Mouse (Mus musculus) E14TG2a.4 (cell line): ENCODE results near the gene Nrsn1.
A peak's percentile ranks its signal among the peaks of the same experiment; 100 is the strongest.
"Not testable (repeated sequence)": the region's sequence is repeated elsewhere in the genome, so short reads cannot be mapped to it uniquely, and the experiment has no call there.

Experiments
- H3K27me3 ChIP-seq: 2 replicates; pipeline ENCODE4 v1.6.1; 2014; ENCODE audit warnings: low read length, control low read depth; ENCODE audit not compliant: insufficient read depth
- H3K36me3 ChIP-seq: 2 replicates; pipeline ENCODE4 v1.6.1; 2014; ENCODE audit warnings: low read length, control low read depth; ENCODE audit not compliant: insufficient read depth
- H3K4me1 ChIP-seq: replicated peaks from 2 replicates; pipeline ENCODE4 v1.6.1; 2014; ENCODE audit warnings: low read depth, low read length, control low read depth
- H3K4me3 ChIP-seq: replicated peaks from 2 replicates; pipeline ENCODE4 v1.5.1; 2014; ENCODE audit warnings: mild to moderate bottlenecking, low read length
- H3K9me3 ChIP-seq: 2 replicates; pipeline ENCODE4 v1.6.1; 2014; ENCODE audit warnings: low read length, control low read depth
- CTCF ChIP-seq: conservative IDR thresholded peaks from 2 replicates; pipeline ENCODE4 v1.5.1; 2014; ENCODE audit warnings: low read length
- NANOG ChIP-seq: IDR thresholded peaks from 2 replicates; pipeline ENCODE4 v1.6.1; 2014; ENCODE audit warnings: borderline replicate concordance, low read length, mixed read lengths
- POU5F1 ChIP-seq: IDR thresholded peaks from 2 replicates; pipeline ENCODE4 v1.6.1; 2014; ENCODE audit warnings: low read length, borderline replicate concordance

The Nrsn1 gene

DNA sequence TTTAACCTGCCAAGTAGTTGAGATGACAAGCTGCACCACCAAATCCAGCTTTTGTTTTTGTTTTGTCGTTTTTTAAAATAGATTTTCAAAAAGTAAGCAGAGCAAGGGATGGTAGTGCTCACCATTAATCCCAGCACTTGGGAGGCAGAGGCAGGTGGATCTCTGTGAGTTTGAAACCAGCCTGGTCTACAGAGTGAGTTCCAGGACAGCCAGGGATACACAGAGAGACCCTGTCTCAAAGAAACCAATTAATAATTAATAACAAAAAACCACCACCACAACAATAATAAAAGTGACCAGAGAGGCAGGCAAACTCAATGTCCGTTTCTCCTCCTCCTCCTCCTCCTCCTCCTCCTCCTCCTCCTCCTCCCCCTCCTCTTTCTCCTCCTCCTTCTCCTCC is at the start of gene Nrsn1:
Gene Nrsn1 (minus strand): TSS at position 101 of the 400 bp plus-strand sequence.
- H3K36me3 ChIP-seq, H3K27me3 ChIP-seq: not testable (repeated sequence)
- Histone ChIP-seq H3K4me3 (peak within 1 kb of the TSS; percentile 71), H3K4me1 (peaks cover 15% of the 10 kb centered on the region; the same call in 1 of the 2 replicates), H3K9me3 (peaks cover 14% of the 10 kb centered on the region)

DNA sequence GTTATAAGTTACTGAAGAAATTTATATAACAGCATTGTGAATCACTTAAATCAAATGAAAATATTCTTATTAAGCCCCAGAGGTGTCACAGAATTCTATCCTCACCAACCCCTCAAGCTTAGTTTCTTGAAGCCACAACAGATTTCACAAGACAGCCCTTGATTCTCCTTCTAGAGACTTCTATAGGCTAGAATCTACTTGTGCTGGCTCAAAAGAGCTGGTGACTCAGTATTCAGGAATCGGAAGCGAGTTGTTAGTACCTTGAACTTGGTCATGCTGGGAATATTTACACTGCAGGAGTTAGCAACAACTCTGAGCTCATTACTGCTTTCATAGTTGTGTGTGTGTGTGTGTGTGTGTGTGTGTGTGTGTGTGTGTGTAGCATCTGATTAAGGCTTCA is 41.8 kb upstream of the Nrsn1 start:
- Histone ChIP-seq H3K27me3 (no peaks in the 10 kb centered on the region), H3K4me1 (no peaks in the 10 kb centered on the region), H3K4me3 (no peak overlapping the region), H3K9me3 (peaks cover 37% of the 10 kb centered on the region), H3K36me3 (no peaks in the 10 kb centered on the region)
- TF ChIP-seq NANOG (no peak), POU5F1 (no peak), CTCF (no peak)

DNA sequence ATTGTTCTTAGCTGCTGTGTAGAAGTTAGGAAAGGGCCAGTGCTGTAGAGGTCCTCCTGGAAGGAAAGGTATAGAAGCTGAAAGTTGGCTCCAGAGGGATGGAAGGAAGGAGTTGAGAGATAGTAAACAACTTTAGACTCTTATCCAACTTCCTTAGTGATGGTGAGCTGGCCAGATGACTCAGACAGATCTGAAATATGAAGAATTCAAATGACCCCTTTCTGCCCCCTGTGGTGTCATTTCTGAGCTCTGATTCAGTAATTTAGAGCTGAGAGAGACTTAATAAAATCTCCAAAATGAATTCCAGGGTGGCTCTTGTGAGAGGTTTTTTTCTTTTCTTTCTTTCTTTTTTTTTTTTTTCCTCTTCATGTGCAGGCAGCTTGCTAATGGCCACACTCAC is 39.8 kb upstream of the Nrsn1 start:
- Histone ChIP-seq H3K4me3 (no peak overlapping the region), H3K36me3 (no peaks in the 10 kb centered on the region), H3K9me3 (peaks cover 23% of the 10 kb centered on the region), H3K27me3 (no peaks in the 10 kb centered on the region), H3K4me1 (no peaks in the 10 kb centered on the region)
- TF ChIP-seq NANOG (no peak), CTCF (no peak), POU5F1 (no peak)

DNA sequence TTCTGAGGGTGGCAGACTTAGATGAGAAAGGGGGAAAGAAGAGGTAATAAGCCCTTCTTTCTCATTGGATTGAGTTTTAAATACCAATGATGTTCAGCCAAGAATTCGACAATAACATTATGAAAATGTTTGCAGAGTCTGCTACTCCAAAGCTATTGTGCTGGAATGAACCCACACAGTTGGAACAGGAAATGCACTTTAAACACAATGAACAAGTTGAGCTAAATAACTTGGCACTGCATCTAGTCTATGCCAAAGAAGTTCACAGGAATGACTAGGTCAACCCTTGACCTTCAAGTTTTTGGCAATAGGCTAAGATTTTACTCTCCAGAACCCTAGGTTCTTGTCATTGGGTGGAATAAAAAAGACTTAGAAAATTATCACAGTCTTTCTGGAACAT is 18.4 kb upstream of the Nrsn1 start:
- H3K4me1 ChIP-seq, result no peaks in the 10 kb centered on the region
- 0 out of 2 replicates have a peak, but pooled peaks cover under 1% of the 10 kb centered on the region for H3K9me3 ChIP-seq
- H3K4me3 ChIP-seq, result no peak overlapping the region
- no peaks in the 10 kb centered on the region for H3K27me3 ChIP-seq
- TF ChIP-seq CTCF (no peak), NANOG (no peak), POU5F1 (no peak)
- no peaks in the 10 kb centered on the region for H3K36me3 ChIP-seq

DNA sequence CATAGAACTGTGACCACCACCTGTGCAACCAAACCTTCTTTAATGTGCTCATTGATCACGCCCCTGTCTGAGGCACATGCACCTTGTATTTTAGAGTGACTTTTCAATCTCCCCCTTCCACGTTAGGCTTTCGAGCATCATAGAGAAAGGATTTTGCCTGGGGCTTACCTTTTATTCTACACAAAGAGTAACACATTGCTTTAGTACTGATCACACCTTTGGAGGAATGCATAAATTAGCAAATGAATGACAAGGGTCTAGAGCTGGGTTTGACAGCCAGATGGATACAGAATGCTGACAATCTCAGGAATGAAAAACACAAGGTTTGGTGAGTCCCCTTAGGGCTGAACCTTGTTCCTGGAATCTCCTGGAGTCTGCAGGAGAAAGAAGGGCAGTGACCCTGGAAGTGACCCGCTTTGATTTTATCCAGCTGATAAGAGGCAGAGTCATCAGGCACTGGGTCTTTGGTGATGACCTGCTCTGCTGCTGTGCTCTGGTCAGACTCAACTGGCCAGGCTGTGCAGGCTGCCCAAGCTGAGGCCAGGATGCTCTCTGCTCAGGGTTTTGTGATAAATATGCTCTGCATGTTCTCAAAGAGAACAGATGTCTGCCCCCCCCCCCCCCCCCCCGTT is 4.7 kb upstream of the Nrsn1 start:
- Histone ChIP-seq H3K27me3 (no peaks in the 10 kb centered on the region), H3K9me3 (peaks cover 30% of the 10 kb centered on the region), H3K4me3 (no peak overlapping the region), H3K36me3 (no peaks in the 10 kb centered on the region), H3K4me1 (peaks cover 8% of the 10 kb centered on the region; the same call in 1 of the 2 replicates)
- TF ChIP-seq POU5F1 (no peak), NANOG (peak; percentile 72)

DNA sequence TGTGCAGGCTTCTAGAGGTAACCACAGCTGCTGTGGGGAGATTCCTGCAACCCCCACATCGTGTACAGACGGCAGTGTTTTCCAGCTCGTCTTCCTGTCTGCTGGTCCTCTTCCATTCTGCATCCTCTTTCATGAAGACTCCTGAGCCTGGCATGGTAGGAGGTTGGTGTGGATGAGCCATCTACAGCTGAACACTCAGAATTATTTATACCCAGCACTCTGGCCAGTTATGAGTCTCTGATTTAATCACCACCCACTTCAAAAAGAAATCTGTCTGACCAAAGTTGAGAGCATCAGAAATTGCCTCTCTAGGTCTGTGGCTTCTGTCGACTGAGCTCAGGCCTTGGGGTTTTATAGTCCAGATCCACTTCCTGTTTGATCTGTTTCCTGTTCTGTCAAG is 1.9 kb upstream of the Nrsn1 start:
- Histone ChIP-seq H3K4me3 (no peak overlapping the region), H3K36me3 (no peaks in the 10 kb centered on the region), H3K9me3 (peaks cover 30% of the 10 kb centered on the region), H3K4me1 (peaks cover 15% of the 10 kb centered on the region; the same call in 1 of the 2 replicates), H3K27me3 (no peaks in the 10 kb centered on the region)
- TF ChIP-seq CTCF (no peak), NANOG (no peak), POU5F1 (no peak)

DNA sequence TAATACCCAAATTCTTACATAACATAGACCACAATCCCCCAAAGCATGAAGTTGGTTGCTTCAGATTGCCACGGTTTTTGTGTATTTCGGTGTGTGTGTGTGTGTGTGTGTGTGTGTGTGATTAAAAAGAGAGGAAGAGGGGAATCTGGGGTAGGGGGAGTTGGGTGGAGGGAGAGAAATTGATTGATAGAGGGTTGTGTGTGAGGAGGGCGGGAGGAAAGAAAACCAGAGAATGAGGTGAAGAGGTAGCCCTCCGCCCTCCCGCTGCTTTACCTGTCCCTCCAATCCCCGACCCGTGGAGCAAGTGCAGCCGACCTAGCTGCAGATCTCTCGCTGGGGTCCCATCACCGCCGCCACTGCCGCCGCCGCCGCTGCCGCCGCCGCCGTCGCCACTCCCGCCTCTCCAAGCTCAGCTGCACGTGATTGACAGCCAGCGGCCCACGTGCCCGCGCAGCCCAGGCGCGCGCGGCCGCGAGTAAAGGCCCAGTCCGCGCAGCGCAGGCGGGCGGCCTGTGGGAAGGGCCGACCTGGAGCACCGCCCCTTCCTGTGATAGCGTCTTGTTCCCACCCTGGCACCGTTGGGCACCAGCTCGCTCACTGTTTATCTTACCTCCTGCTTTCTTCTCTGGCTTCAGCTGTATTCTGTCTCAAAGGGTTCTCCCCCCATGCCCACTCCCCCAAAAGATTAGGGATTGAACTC is 583 bp downstream of the Nrsn1 start:
- H3K9me3 ChIP-seq, result peaks cover 7% of the 10 kb centered on the region
- no peaks in the 10 kb centered on the region for H3K27me3 ChIP-seq
- peak overlapping the region; percentile 71 for H3K4me3 ChIP-seq
- TF ChIP-seq POU5F1, result no peak
- no peak for TF ChIP-seq NANOG
- no peak for TF ChIP-seq CTCF
- no peaks in the 10 kb centered on the region for H3K36me3 ChIP-seq
- peaks cover 15% of the 10 kb centered on the region; the same call in 1 of the 2 replicates for H3K4me1 ChIP-seq

DNA sequence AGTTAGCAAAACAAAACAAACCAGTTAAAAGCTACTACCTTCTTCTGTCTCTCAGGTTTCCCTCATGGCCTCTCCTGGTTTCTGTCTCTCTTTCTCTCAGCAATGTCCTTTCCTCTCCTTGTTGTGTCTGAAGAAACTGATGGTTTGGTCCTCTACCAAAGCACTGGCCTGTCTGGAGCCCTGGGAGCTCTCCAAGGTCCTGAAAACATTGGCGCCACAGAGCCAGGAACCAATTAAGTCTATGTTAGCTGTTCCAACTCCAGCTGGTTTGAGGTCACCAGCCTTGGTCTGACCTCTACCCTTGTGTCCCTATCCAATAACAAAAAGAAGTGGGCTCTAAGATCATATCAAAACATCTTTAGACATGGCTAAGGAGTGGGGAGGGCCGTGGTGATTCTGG is 1.3 kb downstream of the Nrsn1 start:
- Histone ChIP-seq H3K36me3 (no peaks in the 10 kb centered on the region), H3K27me3 (no peaks in the 10 kb centered on the region), H3K4me1 (peaks cover 10% of the 10 kb centered on the region; the same call in 1 of the 2 replicates), H3K9me3 (peaks cover under 1% of the 10 kb centered on the region), H3K4me3 (peak overlapping the region; percentile 71)
- TF ChIP-seq NANOG, result no peak
- TF ChIP-seq CTCF, result no peak
- TF ChIP-seq POU5F1, result no peak

DNA sequence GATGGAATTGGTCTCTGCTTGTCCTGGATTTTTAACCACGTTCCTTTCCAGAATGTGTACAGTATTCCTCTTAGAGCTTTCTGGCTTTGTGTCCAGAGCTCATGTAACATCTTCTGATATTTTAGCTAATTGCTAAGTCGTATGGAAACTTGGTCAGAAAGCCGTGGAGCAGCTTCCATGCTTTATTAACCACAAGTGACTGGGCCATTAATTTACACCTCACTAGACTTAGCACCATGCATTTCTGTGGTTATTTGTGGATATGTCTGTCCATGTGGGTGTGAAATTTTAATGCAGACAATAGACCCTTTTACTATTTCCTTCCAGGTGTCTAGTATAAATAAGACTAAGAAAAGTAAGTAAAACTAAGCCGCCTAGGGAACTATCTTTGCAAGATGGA is 7.6 kb downstream of the Nrsn1 start:
- H3K4me1 ChIP-seq, result no peaks in the 10 kb centered on the region
- no peak overlapping the region for H3K4me3 ChIP-seq
- H3K36me3 ChIP-seq, result no peaks in the 10 kb centered on the region
- H3K27me3 ChIP-seq, result no peaks in the 10 kb centered on the region
- TF ChIP-seq POU5F1 (no peak), CTCF (no peak), NANOG (no peak)
- H3K9me3 ChIP-seq, result no peaks in the 10 kb centered on the region
